Mouse (Mus musculus) limb, embryonic 11.5 days (tissue): ENCODE measurements around the gene Ccdc103. TPM values are rescaled to one million over a fixed set of nuclear protein-coding genes. Genes with fewer than 3 reads are reported as not detected.

Source experiments
- ATAC-seq: fragments of 200-750 bp; cut with Nextera tagmentation; 2 replicates; pipeline ENCODE4 v1.8.0; 2017; ENCODE audit warnings: low read depth; ENCODE audit not compliant: insufficient number of reproducible peaks, low FRiP score, low TSS enrichment
- DNase-seq: peaks from one replicate; pipeline ENCODE4 v3.0.0-alpha.2; 2015; ENCODE audit warnings: low spot score
- H3K27ac ChIP-seq: fragments of 300-500 bp; sonication (generic); replicated peaks from 2 replicates; pipeline ENCODE4 v1.5.1; 2014; ENCODE audit warnings: low read depth, mild to moderate bottlenecking, low read length
- H3K27me3 ChIP-seq: fragments of 300-500 bp; sonication (generic); 2 replicates; pipeline ENCODE4 v1.6.1; 2014; ENCODE audit warnings: mild to moderate bottlenecking, low read length, mixed read lengths; ENCODE audit not compliant: control insufficient read depth, insufficient read depth
- H3K36me3 ChIP-seq: fragments of 300-500 bp; sonication (generic); 2 replicates; pipeline ENCODE4 v1.6.1; 2014; ENCODE audit warnings: mild to moderate bottlenecking, low read length, moderate library complexity, mixed read lengths; ENCODE audit not compliant: control insufficient read depth, insufficient read depth
- H3K4me1 ChIP-seq: fragments of 300-500 bp; sonication (generic); 2 replicates; pipeline ENCODE4 v1.6.1; 2014; ENCODE audit warnings: low read length, mixed read lengths; ENCODE audit not compliant: control insufficient read depth, insufficient read depth
- H3K4me2 ChIP-seq: fragments of 300-500 bp; sonication (generic); 2 replicates; pipeline ENCODE4 v1.6.1; 2014; ENCODE audit warnings: low read depth, mild to moderate bottlenecking, moderate library complexity; ENCODE audit not compliant: severe bottlenecking
- H3K4me3 ChIP-seq: fragments of 300-500 bp; sonication (generic); 2 replicates; pipeline ENCODE4 v1.5.1; 2014; ENCODE audit warnings: low read depth, low read length
- H3K9ac ChIP-seq: fragments of 300-500 bp; sonication (generic); 2 replicates; pipeline ENCODE4 v1.6.1; 2014; ENCODE audit warnings: mild to moderate bottlenecking, low read length
- H3K9me3 ChIP-seq: fragments of 300-500 bp; sonication (generic); 2 replicates; pipeline ENCODE4 v1.6.1; 2016; ENCODE audit warnings: low read length; ENCODE audit not compliant: control insufficient read depth
- WGBS: fragments of 180-500 bp; shearing (Covaris S2); extraction: QIAGEN DNeasy Blood & Tissue Kit; methylation state at CpG from one replicate; pipeline ENCODE4 v1.1.7; 2014; 5-methylcytosine and 5-hydroxymethylcytosine counted together
- polyA plus RNA-seq: library from polyadenylated mRNA; unstranded; fragments of >200 nt; fragmentation: Nextera tagmentation; extraction: Ambion mirVana; gene quantifications from 2 replicates; pipeline ENCODE4 v1.2.1, GENCODE M21; 2014

The Ccdc103 gene
- polyA plus RNA-seq, 1 experiment from 2014 or later: 1.4 TPM

DNA sequence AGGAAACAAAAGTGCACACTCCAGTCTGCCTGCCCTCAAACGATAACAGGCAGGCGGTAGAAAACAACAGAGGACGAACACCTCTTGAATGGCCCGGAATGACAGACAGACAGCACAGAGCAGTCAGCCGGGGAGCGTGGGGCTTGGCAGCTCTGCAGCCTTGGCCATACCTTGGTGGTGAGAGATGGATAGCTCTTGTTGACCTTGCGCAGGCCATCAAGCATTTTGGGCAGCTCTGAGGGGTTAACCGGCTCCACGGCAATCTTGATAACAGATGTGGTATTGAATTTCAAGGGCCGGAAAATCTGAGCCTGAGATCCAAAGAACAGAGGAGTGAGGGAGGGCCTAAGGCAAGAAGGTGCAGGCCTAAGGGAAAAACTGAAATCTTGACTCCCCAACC is 35.1 kb upstream of the Ccdc103 start:
- ATAC-seq: no peak
- Histone ChIP-seq H3K27me3 (no peaks in the 10 kb centered on the region), H3K4me3 (no peak overlapping the region), H3K4me1 (no peaks in the 10 kb centered on the region), H3K9me3 (no peaks in the 10 kb centered on the region), H3K36me3 (peaks cover 27% of the 10 kb centered on the region), H3K4me2 (no peak overlapping the region), H3K27ac (no peak overlapping the region), H3K9ac (no peak overlapping the region)
- no peak for DNase-seq
- 68% methylated on average over 10 of the region's 10 CpGs for WGBS

DNA sequence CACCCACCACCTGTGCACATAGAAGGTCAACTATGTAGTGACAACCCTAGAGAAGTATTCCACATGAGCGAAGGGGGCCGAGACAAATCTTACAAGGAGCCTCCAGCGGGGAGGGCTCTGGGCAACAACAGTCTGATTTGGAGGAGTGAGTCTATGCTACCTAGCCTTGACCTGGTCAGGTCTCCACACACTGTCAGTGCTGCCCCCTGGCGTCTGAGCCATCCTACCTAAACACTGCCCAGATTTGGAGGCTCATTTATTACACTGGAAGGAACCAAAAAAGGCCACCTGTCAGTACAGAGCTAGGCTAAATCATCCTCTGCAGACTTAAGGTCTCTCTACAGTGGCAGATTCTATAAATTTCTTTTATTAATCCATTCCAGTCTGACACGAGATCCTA is 29.1 kb upstream of the Ccdc103 start:
- Histone ChIP-seq H3K27me3 (no peaks in the 10 kb centered on the region), H3K4me3 (no peak overlapping the region), H3K9me3 (no peaks in the 10 kb centered on the region), H3K36me3 (peaks cover 18% of the 10 kb centered on the region), H3K9ac (no peak overlapping the region), H3K4me1 (peaks cover 13% of the 10 kb centered on the region), H3K4me2 (no peak overlapping the region), H3K27ac (no peak overlapping the region)
- ATAC-seq: no peak
- peak; percentile 80 for DNase-seq
- 71% methylated on average over 5 of the region's 5 CpGs for WGBS

DNA sequence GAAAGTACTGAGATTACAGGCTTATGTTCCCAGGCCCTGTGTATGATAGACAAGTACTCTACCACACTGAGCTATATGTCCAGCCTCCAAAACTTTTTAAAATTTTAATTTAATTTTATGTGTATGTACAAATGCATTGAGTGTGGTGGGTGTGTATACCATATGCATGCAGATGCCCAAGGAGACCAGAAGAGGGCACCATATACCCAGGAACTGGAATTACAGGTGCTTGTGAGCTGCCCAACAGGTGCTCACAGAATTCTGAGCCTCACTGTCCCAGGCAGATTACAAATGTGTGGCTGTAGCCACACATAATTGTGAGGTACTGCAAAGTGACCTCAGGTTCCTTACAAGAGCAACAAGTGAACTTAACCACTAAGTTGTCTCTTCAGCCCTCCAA is 27.2 kb upstream of the Ccdc103 start:
- H3K27ac ChIP-seq: no peak overlapping the region
- no peak overlapping the region for H3K4me3 ChIP-seq
- H3K9ac ChIP-seq: no peak overlapping the region
- peaks cover 20% of the 10 kb centered on the region for H3K36me3 ChIP-seq
- DNase-seq: no peak
- no peak for ATAC-seq
- H3K4me2 ChIP-seq: no peak overlapping the region
- no peaks in the 10 kb centered on the region for H3K27me3 ChIP-seq
- no peaks in the 10 kb centered on the region for H3K9me3 ChIP-seq
- H3K4me1 ChIP-seq: peaks cover 13% of the 10 kb centered on the region

DNA sequence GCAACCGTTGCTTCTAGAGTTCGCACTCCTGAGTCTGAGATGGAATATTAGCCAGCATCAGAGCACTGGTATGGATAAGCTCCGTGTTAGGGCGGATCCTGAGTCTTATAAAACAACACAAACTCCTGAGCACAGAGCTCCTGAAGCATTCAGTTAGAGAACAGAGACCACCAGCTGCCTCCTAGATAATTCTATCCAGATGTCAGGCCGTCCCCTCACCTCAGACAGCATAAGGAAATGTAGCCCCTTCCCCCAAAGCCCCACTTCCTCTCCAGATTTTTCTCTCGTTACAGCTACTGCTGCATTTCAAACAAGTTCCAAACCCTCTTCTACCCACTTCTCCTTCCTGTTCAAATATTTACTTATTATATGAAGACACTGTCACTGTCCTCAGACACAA is 25.1 kb upstream of the Ccdc103 start:
- Histone ChIP-seq H3K4me2 (no peak overlapping the region), H3K36me3 (peaks cover 17% of the 10 kb centered on the region), H3K9ac (no peak overlapping the region), H3K9me3 (no peaks in the 10 kb centered on the region), H3K4me1 (peaks cover 13% of the 10 kb centered on the region), H3K27ac (peak overlapping the region; percentile 43; the same call in 1 of the 2 replicates), H3K4me3 (no peak overlapping the region), H3K27me3 (no peaks in the 10 kb centered on the region)
- WGBS: 35% methylated on average over 6 of the region's 6 CpGs
- peak; percentile 57 for DNase-seq
- no peak for ATAC-seq

DNA sequence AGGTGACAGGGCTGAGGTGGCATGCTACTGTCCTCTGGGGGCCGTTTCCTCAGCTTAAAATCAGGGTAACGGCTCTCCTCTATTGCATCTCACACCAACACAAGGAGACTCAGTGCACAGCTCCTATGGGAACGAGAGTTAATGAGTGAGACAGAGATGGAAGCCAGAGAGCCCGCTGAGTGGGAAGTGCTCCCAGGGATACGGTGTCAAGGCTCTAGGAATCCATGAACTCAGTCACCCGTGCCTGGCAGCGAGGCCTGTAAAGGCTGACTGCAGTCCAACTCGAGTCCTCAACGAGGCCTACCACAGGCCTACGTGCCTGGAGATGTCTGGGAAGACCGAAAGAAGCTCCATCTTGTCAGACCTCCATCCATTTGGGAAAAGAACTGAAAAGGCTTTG is 22.1 kb upstream of the Ccdc103 start:
- H3K9me3 ChIP-seq: no peaks in the 10 kb centered on the region
- no peak overlapping the region for H3K27ac ChIP-seq
- H3K27me3 ChIP-seq: no peaks in the 10 kb centered on the region
- WGBS: 90% methylated on average over 11 of the region's 11 CpGs
- H3K36me3 ChIP-seq: peaks cover 28% of the 10 kb centered on the region
- peaks cover 13% of the 10 kb centered on the region for H3K4me1 ChIP-seq
- no peak for ATAC-seq
- no peak overlapping the region for H3K9ac ChIP-seq
- DNase-seq: no peak
- H3K4me3 ChIP-seq: no peak overlapping the region
- no peak overlapping the region for H3K4me2 ChIP-seq

DNA sequence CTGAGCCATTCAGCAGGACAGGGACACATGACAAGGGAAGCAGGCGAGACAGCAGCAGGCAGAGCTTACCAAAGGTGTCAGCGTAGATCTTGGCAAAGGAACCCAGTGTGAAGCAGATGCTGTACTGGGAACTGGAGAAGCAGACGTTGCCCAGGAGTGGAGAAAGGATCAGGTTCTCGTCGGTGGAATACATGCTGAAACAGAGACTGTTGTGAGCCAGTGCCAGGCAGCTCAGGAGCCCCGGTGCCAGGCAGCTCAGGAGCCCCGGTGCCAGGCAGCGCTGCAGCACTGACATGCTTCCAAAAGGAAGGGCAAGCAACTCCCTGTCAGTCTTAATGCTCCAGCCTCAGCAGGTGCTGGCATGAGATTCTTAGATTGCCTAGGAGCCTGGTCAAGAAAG is 21.1 kb upstream of the Ccdc103 start:
- ATAC-seq (no peak), DNase-seq (no peak)
- H3K9ac ChIP-seq: no peak overlapping the region
- H3K27me3 ChIP-seq: no peaks in the 10 kb centered on the region
- H3K9me3 ChIP-seq: no peaks in the 10 kb centered on the region
- no peak overlapping the region for H3K4me2 ChIP-seq
- peaks cover 29% of the 10 kb centered on the region for H3K36me3 ChIP-seq
- no peak overlapping the region for H3K4me3 ChIP-seq
- H3K4me1 ChIP-seq: peaks cover 13% of the 10 kb centered on the region
- 90% methylated on average over 8 of the region's 8 CpGs for WGBS
- no peak overlapping the region for H3K27ac ChIP-seq

DNA sequence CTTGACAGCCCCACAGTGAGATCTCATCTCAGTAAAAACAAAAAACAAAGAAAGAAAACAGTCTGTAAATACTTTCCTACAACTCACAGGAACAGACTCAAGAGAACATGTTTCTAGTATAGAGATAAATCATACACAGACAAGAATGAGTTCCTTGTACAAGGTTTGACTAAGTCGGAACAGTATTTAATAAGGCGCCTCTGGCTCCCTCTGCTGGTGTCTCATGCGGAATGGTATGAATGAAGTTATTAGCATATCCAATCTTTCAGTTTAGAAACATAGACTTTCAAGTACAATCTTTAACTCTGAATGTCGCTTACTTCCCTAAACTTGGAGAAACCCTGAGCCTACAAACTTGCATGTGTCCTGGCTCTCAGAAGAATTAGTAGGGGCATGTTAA is 16.7 kb upstream of the Ccdc103 start:
- H3K4me2 ChIP-seq: no peak overlapping the region
- no peaks in the 10 kb centered on the region for H3K9me3 ChIP-seq
- no peak overlapping the region for H3K9ac ChIP-seq
- no peaks in the 10 kb centered on the region for H3K27me3 ChIP-seq
- DNase-seq (peak; percentile 86), ATAC-seq (no peak)
- H3K27ac ChIP-seq: no peak overlapping the region
- H3K4me1 ChIP-seq: no peaks in the 10 kb centered on the region
- no peak overlapping the region for H3K4me3 ChIP-seq
- peaks cover 35% of the 10 kb centered on the region for H3K36me3 ChIP-seq
- WGBS: 56% methylated on average over 4 of the region's 4 CpGs

DNA sequence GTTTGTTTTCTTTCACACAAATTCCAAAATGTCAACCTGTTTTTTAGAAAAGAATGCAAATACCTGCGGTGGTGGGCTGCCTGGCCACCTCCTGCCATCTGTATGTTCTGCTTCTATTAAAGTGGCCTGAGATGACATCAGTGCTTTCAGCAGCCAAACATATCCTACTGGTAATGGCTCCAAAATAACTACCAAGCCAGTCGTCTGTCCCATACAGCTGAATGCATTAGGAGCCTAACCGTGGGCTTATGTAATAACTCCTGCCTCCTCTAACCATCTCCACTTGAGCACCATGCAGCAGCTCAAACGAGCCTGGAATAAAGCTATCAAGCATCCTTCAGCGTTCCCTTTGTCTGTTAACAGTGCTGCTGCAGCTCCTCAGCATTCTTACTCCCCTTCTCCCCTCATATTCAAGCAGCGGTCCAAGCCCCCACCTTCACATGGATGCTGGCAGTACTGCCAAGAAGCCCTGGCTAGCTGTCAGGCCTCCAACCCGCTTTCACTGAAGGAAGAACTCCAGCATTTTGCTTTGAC is 6.1 kb upstream of the Ccdc103 start:
- DNase-seq: no peak
- no peak overlapping the region for H3K9ac ChIP-seq
- ATAC-seq: no peak
- H3K4me3 ChIP-seq: no peak overlapping the region
- H3K4me2 ChIP-seq: no peak overlapping the region
- peaks cover 5% of the 10 kb centered on the region; the same call in 1 of the 2 replicates for H3K4me1 ChIP-seq
- H3K36me3 ChIP-seq: peaks cover 11% of the 10 kb centered on the region; the same call in 1 of the 2 replicates
- no peak overlapping the region for H3K27ac ChIP-seq
- no peaks in the 10 kb centered on the region for H3K27me3 ChIP-seq
- H3K9me3 ChIP-seq: no peaks in the 10 kb centered on the region
- WGBS: 90% methylated on average over 7 of the region's 7 CpGs

DNA sequence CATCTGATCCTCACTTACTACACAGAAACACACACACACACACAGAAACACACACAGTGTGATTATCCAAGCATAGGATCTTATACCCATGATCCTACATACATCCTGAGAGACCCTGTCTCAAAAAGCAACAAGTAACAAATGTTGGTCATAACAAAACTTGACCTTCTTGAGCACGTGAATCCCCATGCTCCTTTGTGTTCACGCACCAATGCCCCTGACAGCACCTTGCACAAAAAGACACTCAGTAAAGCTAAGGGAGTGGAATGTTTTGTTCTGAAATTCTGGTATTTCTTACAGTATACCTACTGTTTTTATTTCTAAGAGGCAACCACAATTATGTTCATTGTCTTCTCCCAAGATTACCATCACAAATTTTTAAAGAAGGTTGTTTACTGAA is 1.4 kb upstream of the Ccdc103 start:
- Histone ChIP-seq H3K9me3 (no peaks in the 10 kb centered on the region), H3K4me2 (0 out of 2 replicates have a peak overlapping the region, but pooled peaks have one; percentile 68), H3K36me3 (peaks cover 8% of the 10 kb centered on the region; the same call in 1 of the 2 replicates), H3K4me3 (no peak overlapping the region), H3K27me3 (no peaks in the 10 kb centered on the region), H3K4me1 (peaks cover 5% of the 10 kb centered on the region; the same call in 1 of the 2 replicates), H3K9ac (no peak overlapping the region), H3K27ac (no peak overlapping the region)
- ATAC-seq (no peak), DNase-seq (no peak)
- WGBS: 87% methylated on average over 2 of the region's 2 CpGs
